Mouse (Mus musculus): ENCODE data around the gene Fbln2.

Fbln2 gene

DNA sequence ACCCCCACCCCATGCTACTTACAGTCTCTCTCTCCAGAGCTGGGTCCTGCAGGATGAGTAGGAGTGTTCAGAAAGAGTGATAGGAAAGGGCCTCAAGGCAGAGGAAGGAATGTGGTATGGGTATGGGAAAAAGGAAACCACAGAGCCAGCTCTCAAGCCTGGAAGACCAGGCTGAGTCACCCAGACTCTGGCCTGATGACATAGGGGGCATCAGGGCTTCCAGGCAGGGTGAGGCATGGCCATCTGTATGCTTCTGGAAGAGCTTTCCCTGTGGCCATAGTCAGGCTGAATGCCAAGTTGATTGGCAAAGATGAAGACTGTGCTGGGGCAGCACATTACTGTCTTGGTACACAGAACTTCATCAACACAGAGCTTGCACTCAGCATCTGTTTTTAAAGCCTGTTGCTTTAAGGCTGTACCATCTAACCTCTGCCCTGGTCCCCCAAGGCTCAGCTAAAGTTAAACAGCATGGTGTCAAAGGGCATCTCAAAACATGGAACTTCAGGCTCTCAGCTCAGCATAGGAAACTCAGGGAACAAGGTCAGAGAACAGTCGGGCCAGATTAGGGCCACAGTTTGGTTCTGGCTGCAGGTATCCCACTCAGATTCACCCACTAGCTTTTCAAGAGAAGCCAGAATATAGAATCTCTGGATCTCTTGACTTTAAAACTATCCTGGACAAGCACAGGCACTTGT lies 19.3 kb upstream of the Fbln2 start:
- DNase-seq (ENCODE audit: low read depth, low spot score): no peak

DNA sequence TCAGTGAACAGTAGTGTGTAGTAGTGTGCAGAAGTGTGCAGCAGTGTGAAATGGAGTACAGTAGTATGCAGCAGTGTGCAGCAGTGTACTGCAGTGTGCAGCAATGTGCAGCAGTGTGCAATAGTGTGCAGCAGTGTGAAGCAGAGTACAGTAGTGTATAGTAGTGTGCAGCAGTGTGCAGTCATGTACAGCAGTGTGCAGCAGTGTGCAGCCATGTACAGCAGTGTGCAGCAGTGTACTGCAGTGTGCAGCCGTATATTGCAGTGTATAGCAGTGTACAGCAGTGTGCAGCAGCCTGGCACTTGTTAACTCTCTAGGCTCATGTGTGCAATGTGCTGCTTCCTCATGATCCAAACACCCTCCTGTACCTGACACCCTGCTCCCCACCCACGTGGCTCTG lies 13.8 kb upstream of the Fbln2 start:
- DNase-seq (ENCODE audit: low read depth, low spot score): no peak

DNA sequence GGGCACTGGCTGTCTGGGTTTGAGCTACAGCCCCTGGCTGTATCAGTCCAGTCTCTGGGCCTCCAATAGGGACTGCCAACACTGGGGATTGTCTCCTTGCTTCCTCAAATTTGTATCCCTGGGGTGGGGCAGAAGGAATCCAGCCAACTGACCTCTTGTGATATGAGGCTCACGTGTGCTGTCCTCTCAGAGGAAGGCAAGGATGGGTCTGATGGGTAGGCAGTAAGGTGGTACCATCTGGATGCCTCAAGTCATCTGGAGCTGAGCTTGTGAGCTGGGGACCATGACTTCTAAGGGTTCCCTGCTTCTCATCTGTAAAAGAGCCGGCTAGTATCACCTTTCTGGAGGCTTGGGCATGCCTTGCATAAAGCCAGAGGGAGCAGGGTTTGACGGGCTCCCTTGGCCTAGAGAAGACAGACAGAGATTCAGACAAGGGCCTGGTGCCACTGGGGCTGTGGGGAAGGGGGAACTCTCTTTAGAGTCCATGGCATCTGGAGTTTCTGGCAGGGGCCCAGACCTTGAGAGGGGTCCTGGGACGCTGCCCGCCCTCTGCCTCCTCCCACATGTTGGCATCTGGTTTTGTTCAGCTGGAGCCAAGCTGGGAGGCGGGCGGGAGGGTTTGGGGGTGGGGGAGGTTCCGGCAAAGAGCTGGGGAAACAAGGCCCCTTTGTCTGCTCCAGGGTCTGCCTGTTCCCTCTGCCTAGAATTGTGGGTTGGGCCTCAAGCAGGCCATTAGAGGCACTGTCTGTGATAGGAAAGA lies 11.6 kb upstream of the Fbln2 start:
- peak; percentile 84 for DNase-seq (ENCODE audit: low read depth, low spot score)

DNA sequence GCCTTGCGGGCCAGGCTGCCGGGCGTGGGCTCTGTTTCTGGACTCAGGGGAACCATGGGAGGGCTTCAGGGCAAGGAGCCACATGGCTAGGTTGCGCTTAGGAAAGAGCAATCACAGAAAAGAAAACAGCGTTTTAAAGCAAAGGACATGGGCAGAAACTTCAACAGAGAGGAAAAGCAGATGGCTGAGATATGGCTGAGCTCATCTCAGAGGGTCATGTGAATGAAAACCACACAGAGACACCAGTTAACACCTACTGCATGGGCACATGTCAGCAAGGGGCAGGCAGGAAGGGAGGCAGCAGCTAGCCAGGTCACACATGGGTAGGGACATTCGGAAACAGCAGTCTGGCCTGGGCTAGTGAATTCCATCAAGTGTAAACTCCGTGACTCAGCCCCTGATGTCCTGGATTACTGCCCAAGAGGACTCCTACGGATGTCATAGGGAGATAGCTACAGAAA lies 10.3 kb upstream of the Fbln2 start:
- DNase-seq (ENCODE audit: low read depth, low spot score): no peak

DNA sequence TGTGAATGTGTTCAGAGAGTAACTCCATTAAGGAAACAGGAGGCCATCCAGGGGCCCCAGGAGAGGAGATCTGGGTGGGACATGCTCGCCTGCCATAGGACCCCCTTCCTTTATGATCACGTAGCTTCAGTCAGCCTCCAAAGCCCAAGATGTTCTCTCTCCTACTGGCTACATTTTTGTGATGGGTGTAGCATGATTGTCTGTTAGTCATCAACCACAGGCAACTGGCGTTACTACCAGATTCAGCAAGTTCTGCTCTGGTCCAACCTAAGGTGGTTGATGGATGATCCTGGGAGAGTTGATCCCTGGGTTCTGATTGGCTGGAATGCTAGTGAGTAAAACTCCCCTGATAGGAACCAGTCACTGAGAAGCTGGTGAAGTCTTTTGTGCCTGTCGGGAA lies 9.7 kb upstream of the Fbln2 start:
- DNase-seq (ENCODE audit: low read depth, low spot score): no peak

DNA sequence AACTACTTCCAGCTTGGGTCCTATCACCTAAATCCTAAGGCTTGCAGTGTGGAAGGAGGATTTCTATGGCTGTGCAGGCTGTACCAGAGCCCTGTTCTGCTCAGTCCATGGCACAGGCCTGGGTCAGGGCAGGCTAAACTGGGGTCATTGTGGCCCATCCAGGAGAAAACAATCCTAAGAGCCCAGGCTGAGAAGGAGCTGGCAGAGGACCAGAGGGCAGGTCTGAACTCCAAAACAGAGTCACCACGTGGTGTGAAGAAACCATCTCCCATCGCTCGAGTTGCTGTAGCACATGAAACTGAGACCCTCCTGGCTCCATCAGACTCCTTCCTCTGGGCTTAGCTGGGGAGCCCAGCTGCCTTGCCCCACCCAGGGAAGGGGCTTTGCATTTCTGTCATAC lies 6.9 kb upstream of the Fbln2 start:
- no peak for DNase-seq (ENCODE audit: low read depth, low spot score)

DNA sequence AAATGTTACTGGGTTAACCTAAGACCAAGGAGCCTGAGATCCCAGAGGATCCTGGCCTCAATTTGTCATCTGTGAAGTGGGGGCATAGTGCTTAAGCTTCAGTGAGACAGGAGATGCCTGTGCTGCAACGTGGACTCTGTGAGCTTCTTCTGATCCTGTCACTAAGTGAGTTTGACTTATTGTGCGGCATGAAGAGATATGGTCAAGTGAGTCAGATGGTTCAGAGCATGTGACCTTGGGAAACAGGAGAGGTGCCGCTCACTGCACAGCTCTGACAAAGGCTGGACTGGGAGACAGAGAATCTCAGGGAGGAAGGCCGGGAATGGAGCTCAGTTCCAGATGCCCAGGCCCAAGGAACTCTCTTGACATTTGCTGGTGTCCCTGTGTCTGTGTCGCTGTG lies 6.5 kb upstream of the Fbln2 start:
- DNase-seq (ENCODE audit: low read depth, low spot score): no peak

DNA sequence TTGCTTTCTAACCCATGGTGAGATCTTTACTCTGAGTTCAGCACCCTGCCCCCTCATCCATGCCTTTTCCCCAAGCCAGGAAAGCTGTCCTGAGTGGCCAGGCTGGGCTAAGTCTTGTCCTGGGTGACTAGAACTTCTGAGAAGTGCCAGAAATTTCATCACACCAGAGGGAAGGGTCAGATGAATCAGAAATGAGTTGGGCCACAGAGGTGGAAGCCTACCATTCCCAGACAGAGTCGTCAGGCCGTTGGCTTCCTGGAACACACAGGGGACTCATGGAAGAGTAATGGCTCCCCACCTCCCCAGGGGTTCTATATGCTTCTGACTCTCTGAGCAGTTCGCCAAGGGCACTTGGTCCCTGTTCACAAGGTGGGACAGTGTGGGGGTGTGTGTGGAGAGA lies 4.8 kb upstream of the Fbln2 start:
- DNase-seq (ENCODE audit: low read depth, low spot score): no peak

DNA sequence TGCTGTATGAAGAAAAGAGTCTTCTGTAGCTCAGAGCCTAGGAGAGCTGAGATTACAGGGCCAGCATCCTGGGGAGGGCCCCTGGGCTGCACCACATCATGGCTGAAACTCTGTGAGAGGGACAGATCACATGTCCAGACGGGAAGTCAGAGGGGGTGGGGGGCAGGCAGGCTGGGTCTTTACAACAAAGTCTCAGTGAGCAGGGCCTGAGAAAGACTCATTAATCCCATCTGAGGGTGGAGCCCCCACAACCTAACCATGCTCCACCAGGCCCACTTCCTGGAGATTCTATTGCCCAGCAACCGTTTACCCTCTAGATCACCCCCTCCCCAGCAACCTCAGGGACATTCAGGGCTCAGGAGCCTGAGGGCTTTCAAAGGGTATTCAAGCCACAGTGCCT lies 2.5 kb upstream of the Fbln2 start:
- DNase-seq (ENCODE audit: low read depth, low spot score): peak; percentile 34

DNA sequence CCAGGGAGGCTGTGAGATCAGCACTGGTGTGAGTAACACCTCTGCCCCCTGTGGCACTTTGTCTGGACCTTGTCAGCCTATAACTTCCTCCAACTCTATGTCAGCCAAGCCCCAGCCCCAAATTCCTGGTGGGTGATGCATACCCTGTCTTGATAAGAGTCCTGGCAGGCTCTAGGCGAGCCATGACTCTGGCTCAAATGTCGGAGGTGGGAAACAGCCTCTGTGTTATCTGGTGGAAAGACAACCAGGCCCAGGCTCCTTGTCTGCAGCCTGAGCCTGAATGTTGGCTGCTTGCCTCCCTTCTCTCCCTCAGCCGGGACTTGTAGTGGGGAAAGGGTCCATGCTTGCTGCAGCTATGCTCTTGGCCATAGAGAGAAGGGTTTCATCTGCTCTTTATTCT lies 1.4 kb upstream of the Fbln2 start:
- no peak for DNase-seq (ENCODE audit: low read depth, low spot score)

DNA sequence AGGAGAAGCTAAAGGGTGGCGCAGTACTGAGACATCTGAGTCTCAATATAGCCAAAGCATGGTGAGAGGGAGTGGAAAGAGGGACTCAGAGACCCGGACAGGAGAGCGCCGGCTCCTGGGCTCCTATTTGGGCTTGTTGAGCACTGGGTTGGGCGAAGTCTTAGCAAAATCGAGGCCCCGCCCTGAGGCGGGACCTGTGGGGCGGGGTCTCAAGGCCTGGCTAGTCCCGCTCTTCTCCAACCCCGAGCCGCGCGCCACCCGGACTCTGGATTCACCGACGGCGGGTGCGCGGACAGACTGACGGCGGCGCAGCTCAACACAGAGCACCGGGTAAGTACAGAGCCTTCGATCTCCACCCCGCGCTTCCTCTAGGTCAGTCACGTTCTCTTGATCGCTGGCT lies 316 bp downstream of the Fbln2 start:
- DNase-seq (ENCODE audit: low read depth, low spot score): peak; percentile 81

DNA sequence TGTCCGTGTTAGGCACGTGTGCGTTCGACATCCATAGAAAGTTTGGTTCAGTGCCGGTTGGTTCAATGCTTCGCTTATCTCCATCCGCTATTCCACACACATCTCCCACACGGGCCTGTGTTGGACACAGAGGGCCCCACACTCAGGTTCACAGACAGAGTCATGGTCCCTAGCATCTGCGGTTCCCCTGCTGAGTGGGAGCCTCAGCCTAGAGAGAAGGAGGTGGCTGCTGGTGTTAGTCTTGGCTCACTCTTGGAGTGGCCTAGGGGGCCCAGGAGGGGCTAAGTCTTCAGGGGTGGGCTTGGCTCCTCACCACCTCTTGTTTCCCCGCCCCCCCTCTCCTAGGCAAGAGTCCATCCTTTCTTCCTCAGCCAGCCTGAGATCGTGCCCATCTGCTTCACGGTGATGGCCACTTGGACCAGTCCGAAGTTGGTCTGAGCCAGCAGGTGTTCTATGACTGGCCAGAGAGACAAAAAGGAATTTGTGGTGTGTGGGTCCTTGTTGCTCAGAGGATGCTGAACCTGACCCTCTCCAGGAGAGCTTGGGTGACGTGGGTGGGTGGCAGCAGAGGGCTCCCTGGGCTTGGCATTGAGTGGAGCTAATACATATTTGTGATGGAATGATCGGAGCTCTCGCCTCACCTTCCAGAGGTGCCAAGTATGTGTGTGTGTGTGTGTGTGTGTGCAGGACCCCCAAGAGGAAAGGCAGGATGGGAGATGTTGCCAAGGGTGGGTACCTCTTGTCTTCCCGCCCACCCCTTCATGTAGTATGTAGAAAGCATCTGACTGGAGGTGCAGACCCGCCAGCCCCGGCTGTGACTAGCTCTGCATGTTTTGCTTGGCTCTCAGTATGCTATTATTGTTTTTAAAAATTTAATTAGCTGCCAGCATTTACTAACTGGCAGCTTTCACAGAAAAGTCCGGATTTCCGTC lies 1.3 kb downstream of the Fbln2 start:
- no peak for DNase-seq (ENCODE audit: low read depth, low spot score)

DNA sequence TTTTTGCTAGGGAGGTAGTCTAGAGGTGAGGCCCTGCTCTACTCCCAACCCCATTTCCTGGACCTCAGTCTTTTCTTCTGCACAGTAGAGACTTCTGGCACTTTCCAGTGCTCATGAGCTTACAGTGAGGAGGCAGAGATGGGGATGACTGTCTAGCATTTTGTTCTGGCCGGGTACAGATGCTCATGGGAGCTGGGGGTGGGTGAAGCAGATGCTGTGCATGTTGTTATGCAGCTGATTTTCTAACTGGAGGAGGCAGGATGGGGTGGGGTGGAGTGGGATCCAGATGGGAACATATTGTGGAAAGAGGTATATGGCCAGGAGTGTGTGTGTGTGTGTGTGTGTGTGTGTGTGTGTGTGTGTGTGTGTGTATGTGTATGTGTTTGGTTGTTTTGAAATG lies 3.2 kb downstream of the Fbln2 start:
- no peak for DNase-seq (ENCODE audit: low read depth, low spot score)

DNA sequence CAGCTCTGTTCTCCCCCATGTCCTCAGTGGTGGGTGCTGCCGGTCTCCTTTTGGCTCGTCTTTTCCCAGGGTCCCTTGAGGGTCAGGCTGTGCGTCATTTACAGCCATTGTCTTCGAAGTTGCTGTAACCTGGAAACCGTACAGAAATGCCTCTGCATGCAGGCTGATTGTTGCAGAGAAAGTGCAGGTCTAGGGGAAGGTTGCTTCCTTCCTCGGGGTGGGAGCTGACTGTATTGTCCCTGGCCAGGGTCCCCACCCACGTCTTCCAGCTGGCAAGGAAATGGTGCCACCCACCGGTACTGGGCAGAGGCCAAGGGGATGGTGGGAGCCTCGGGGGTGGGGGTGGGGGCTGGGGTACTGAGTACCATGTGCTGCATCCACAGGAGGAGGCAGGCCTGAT lies 6.2 kb downstream of the Fbln2 start:
- DNase-seq (ENCODE audit: low read depth, low spot score): no peak

DNA sequence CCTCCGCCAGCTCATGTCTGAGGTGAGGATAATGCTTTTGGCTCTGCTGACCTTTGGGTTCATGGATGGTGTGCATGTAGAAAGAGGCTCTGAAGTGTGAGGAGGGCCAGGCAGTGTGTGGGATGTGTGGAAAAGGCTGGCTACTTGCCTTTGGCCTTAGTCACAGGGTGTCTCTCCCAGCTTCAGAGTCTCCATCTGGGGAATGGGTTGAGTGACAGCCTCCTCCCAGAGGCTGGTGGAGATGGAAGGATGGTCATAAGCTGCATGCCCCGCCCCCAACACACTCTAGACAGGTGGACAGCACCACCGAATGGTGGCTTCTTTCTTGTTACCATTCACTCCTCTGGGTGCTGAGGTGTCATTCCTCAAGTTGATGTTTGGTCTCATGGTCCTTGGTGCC lies 6.6 kb downstream of the Fbln2 start:
- no peak for DNase-seq (ENCODE audit: low read depth, low spot score)

DNA sequence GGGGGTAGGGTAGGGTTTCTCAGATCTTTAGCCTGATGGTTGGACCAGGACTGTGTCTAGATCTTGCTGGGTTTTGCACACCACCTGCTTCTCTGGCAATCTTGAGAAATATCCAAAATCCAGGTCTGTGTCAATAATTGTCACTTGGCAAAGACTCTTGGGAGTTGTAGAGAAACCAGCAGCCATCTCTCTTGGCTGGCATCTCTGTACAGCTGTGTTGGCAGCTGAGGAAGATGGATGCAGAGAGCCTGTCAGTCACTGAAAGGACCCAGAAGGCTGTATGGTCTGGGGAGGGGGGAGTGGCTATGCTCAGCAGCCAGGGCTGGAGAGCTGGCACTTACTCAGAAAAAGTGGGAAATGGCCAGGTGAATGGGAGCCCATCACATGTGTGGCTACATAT lies 7.8 kb downstream of the Fbln2 start:
- DNase-seq (ENCODE audit: low read depth, low spot score): no peak

DNA sequence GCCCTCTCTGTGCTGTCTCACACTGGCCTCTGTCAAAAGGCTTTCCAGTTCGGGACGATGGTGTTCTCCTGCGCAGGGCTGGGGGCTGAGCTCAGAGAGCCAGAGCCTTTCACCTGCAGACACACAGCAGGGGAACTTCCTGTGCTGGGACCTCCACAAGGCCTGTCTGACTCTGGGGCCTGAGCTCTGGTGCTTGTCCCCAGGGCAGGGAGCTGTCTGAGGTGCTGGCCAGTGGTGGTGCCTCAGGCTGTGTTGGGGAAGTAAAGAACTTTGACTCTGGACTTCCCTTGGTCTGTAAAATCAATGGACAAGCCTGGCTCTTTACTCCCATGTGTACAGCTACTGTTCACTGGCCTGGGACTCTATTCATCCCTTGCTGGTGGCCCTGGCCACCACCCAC lies 8.8 kb downstream of the Fbln2 start:
- peak; percentile 42 for DNase-seq (ENCODE audit: low read depth, low spot score)

DNA sequence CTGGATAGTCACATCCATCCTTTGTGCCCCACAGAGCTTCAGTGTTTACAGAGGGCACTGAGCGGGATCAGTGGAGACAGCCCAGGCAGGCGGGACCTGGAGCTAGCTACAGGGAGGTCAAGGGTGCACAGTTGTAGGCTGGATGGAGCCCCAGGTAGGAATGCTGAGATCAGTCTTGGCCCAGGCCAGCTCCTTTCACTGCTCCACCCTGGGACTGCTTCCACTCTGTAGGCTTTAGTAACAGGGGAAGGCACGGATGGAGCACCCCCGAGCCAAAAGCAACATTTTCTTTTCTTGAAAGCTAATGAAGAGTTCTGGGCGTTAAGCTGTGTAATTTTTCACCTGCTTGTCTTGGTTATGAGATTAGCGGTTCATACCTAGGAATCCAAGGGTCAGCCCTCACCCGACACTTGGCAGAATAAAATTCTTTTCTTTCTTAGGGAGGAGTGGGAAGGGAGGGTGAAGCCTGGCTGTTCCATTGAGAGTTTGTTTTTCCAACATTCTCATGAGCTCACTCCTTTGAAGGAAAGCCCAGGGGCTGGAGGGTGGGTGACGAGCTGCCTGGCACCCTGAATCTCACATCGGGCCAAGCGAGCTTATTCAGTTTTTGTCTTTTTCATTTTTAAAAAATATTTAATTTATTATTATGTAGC lies 10.6 kb downstream of the Fbln2 start:
- no peak for DNase-seq (ENCODE audit: low read depth, low spot score)

DNA sequence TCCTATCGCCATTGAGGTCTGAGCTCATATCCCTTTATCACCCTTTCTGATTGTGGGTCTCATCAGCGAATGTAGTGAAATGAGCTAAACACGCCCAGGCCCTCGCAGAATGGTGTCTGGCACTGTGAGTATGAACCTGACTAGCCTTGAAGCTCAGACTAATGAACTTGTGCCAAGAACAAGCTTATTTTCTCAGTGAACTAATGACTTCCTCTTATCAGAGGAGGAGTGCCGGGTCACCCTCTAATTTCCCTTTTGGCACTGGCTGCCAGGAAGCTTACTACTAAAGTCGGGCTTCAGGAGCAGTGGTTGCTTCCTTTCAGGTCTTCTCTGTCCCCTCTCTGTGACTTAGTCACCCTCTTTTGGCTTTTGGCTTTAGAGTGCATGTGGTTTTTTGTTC lies 12.7 kb downstream of the Fbln2 start:
- no peak for DNase-seq (ENCODE audit: low read depth, low spot score)

DNA sequence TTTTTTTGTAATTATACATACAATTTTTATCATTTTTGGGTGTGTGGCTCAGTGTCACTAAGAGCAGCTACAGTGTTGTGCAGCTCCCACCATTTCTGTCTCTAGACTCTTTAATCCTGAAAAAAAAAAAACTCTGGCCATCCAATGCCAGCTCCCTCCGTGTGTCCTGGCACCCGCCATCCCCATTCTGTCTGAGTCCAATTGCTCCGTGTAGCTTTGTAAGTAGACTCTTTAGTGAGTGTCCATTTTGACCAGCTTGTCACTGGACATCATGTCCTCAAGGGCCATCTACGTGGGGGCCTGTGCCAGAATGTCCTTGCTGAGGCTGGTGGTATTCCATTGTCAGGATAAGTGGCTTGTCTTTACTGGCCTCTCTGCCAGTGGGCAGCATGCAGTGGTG lies 13.1 kb downstream of the Fbln2 start:
- no peak for DNase-seq (ENCODE audit: low read depth, low spot score)

DNA sequence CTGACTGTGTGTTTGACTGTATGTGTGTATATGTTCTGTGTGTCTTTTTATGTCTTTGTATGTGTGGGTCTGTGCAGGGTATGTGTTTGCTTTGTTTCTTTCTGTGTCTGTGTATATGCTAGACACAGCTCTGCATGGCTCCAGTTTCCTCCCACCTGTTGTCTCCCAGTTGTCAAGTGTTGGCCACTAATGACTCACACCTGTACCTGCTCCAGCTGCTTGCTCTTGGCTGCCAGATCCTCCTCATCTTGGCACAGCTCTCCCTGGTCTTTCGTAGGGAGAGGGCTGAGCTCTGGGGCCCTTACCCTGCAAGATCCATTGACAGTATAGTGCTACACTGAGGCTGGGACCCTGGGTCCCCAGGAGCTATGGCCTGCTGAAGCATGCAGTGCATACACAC lies 13.8 kb downstream of the Fbln2 start:
- DNase-seq (ENCODE audit: low read depth, low spot score): no peak

DNA sequence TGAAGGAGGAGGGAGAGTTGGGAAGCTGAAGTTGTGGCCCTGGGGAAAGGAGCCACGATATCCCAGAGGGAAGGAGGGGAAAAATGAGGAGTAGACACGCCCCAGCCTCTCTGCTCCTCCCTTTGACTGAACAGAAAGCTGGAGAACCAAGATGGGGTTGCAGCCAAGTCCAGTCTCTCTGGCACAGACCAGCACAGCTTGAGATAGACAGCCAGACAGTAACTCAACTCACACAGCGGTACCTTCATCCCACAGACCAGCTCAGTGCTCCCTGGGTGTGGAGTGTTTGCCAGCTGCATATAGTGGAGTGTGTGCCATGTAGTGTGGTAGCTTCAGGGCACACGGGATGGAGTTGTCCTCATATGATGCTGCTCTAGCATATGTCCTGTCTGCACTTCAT lies 16.7 kb downstream of the Fbln2 start:
- no peak for DNase-seq (ENCODE audit: low read depth, low spot score)

Data from forelimb bud, embryonic 11.5 days (tissue).